Mouse (Mus musculus) ES-E14 (cell line): ENCODE data around the gene D5Ertd579e.

Source experiments
- MAFK ChIP-seq: IDR thresholded peaks from 2 replicates; pipeline ENCODE4 v1.6.1; 2014; ENCODE audit warnings: mild to moderate bottlenecking, low read depth, low read length, inconsistent platforms; ENCODE audit not compliant: insufficient read depth
- ZNF384 ChIP-seq: IDR thresholded peaks from 2 replicates; pipeline ENCODE4 v1.6.1; 2012; ENCODE audit warnings: low read depth, low read length, inconsistent platforms

DNA sequence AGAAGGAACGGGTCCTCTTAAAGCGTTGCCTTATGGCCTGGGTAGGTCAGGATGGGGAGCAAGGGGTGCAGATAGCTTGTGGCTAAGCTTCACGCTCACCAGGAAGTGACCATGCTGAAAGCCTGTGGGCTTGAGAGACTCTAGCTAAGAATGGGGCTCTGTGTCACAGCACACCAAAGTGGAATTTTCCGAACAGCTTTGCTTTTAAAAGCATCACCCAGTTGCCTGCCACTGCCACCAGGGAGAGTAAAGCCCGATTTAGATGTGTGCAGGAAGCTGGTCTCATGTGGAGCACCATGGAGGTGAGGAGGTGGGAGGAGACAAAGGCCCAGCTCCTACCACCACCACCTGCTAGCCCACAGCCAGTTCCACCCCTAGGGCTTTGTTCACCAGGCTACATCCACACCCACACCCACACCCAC, 105.3 kb downstream of the D5Ertd579e start:
- no peak for TF ChIP-seq ZNF384
- no peak for TF ChIP-seq MAFK
